Mouse (Mus musculus) small intestine, adult 2 months (tissue): ENCODE measurements at regions not wholly inside any gene's neighbourhood (a gene's known extent, or its start where the extent isn't known, plus 50 kb on each side); places are given as distances from the start of the nearest gene placed in this dataset.

ENCODE experiments used
- H3K27ac ChIP-seq: fragments of 200-500 bp; 2 replicates; pipeline ENCODE4 v1.5.1; 2012; ENCODE audit warnings: low read depth, low read length, control low read depth, inconsistent platforms; ENCODE audit not compliant: insufficient read depth
- H3K27me3 ChIP-seq: fragments of 200-500 bp; 2 replicates; pipeline ENCODE4 v1.6.1; 2012; ENCODE audit warnings: mild to moderate bottlenecking, moderate library complexity, low read length, inconsistent platforms; ENCODE audit not compliant: control insufficient read depth, insufficient read depth
- H3K36me3 ChIP-seq: fragments of 200-500 bp; 2 replicates; pipeline ENCODE4 v1.6.1; 2012; ENCODE audit warnings: mild to moderate bottlenecking, low read length, control low read depth, inconsistent platforms; ENCODE audit not compliant: control insufficient read depth, insufficient read depth
- H3K4me1 ChIP-seq: fragments of 200-500 bp; 2 replicates; pipeline ENCODE4 v1.6.1; 2012; ENCODE audit warnings: low read length, inconsistent platforms, mixed read lengths; ENCODE audit not compliant: control insufficient read depth, insufficient read depth, insufficient read length
- H3K4me3 ChIP-seq: fragments of 200-500 bp; 2 replicates; pipeline ENCODE4 v1.5.1; 2012; ENCODE audit warnings: low read depth, mild to moderate bottlenecking, control low read depth, inconsistent platforms, low read length, moderate library complexity
- CTCF ChIP-seq: fragments of 200-500 bp; IDR thresholded peaks from 2 replicates; pipeline ENCODE4 v1.5.1; 2012; ENCODE audit warnings: low read depth, mild to moderate bottlenecking, control low read depth, inconsistent platforms, low read length, moderate library complexity, mixed read lengths; ENCODE audit not compliant: insufficient replicate concordance, insufficient read length; ENCODE audit errors: extremely low read depth
- POLR2A ChIP-seq: fragments of 200-500 bp; IDR thresholded peaks from 2 replicates; pipeline ENCODE4 v1.6.1; 2012; ENCODE audit warnings: low read depth, mild to moderate bottlenecking, control low read depth, inconsistent platforms, low read length, moderate library complexity
- WGBS: fragments of 180-500 bp; shearing (Covaris S2); methylation state at CpG from one replicate; pipeline ENCODE4 v1.1.7; 2018; 5-methylcytosine and 5-hydroxymethylcytosine counted together

DNA sequence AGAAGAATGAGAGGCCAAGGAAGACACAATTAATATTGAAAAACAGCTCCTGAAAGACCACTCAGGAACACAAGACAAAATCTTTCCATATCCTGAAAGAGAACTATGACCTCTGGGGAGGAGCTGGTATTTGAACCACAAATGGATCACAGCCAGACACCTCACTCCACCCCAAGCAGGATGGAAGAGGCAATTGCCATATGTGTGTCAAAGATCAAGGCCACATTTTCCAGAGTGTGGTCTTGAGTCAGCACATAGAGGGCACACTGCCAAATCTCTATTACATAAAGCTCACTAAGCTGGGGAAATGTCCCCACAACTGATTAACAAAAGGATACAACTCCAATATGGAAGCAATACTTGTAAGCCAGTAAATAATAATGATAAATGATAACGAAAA lies 59.5 kb upstream of the Abcd3 start:
- no peak for TF ChIP-seq POLR2A
- TF ChIP-seq CTCF = no peak
- Histone ChIP-seq H3K4me1 (peaks cover 4% of the 10 kb centered on the region; the same call in 1 of the 2 replicates), H3K27me3 (no peaks in the 10 kb centered on the region), H3K27ac (peak overlapping the region; percentile 90), H3K4me3 (no peak overlapping the region), H3K36me3 (no peaks in the 10 kb centered on the region)
- WGBS = 33% methylated on average over 1 of the region's 1 CpGs

DNA sequence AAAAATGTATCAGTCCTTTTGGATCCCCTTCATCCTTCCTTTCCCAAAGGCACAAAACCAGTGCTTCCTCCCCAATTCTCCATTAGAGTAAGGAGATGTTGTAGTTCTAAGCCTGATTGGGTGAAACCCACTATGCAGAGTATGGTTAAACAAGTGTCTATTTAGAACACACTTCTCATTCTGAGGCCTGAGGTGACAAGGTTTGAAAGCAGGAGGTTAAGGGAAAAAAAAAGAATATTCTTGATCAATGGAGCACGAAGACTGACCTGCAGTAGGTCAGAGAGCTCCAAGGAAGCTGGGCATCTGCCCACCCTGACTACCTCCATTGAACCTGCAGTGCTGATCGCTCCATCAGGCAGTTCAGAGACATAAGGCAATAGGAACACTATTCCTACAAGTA lies 58.5 kb upstream of the Abcd3 start:
- Histone ChIP-seq H3K4me3 (no peak overlapping the region), H3K4me1 (peaks cover 4% of the 10 kb centered on the region; the same call in 1 of the 2 replicates), H3K27ac (no peak overlapping the region), H3K36me3 (no peaks in the 10 kb centered on the region), H3K27me3 (no peaks in the 10 kb centered on the region)
- TF ChIP-seq CTCF (no peak), POLR2A (no peak)
- 97% methylated on average over 2 of the region's 2 CpGs for WGBS

DNA sequence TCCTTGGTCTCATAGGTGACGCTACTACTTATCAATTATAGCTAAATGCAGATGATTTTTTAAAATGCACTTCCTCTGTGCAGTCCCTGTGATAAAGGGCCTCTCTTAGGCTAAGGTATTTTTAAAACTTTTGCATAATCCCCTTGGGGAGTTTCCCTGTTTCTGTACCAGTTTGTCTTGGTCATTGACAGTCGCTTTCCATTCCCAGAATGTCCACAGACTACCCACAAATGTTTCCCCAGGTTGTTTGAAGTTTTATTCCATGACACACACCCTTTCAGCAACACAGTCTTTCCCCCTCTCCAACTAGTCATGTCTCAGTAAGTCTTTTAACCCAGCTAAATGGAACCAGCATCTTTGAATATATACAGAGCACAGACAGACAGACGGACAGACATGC lies 57.6 kb upstream of the Abcd3 start:
- 76% methylated on average over 3 of the region's 3 CpGs for WGBS
- Histone ChIP-seq H3K4me1 (peaks cover 7% of the 10 kb centered on the region; the same call in 1 of the 2 replicates), H3K36me3 (no peaks in the 10 kb centered on the region), H3K4me3 (no peak overlapping the region), H3K27me3 (no peaks in the 10 kb centered on the region), H3K27ac (no peak overlapping the region)
- TF ChIP-seq CTCF (no peak), POLR2A (no peak)

DNA sequence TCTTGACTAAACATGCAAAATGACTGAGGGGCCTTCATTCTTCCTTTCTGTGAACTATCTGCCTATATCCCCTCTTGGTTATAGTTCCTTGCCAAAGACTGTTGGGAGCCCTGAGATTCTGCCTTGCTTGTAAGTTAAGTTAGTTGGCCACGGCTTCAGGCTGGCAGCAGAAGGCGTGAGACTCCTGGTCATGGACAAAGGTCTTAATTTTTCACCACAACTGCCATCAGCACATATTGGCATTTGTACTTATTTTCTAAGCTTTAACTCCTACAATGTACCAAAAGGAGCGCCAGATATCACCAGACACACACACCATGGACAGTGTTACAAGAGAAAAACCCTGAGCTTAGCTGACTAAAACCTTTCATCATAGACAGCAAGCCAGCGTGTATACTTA lies 56.7 kb upstream of the Abcd3 start:
- no peaks in the 10 kb centered on the region for H3K36me3 ChIP-seq
- no peaks in the 10 kb centered on the region for H3K27me3 ChIP-seq
- 81% methylated on average over 4 of the region's 4 CpGs for WGBS
- H3K4me1 ChIP-seq = peaks cover 11% of the 10 kb centered on the region; the same call in 1 of the 2 replicates
- H3K27ac ChIP-seq = no peak overlapping the region
- no peak overlapping the region for H3K4me3 ChIP-seq
- TF ChIP-seq POLR2A (no peak), CTCF (no peak)

DNA sequence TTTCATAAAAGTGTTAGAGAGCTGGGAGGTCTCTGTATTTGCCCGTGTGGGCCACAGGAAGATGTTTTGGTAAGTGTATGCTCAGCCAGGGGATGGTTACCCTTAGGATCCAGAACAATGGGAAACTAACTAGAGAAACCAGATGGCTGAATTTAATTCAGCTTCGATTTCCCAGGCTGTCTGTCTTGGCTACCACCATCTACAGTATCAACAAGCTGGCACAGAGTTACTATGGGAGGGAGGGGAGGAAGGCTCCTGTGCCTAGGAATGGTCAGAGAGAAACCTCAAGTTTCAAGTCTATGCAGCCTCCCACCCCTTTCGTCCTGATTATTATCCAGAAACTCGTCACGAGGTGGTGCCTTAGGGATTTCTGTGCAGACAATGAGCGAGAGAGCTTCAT lies 55.6 kb upstream of the Abcd3 start:
- Histone ChIP-seq H3K36me3 (no peaks in the 10 kb centered on the region), H3K27ac (no peak overlapping the region), H3K4me3 (no peak overlapping the region), H3K27me3 (no peaks in the 10 kb centered on the region), H3K4me1 (peaks cover 11% of the 10 kb centered on the region; the same call in 1 of the 2 replicates)
- TF ChIP-seq POLR2A (no peak), CTCF (no peak)
- 88% methylated on average over 6 of the region's 6 CpGs for WGBS

DNA sequence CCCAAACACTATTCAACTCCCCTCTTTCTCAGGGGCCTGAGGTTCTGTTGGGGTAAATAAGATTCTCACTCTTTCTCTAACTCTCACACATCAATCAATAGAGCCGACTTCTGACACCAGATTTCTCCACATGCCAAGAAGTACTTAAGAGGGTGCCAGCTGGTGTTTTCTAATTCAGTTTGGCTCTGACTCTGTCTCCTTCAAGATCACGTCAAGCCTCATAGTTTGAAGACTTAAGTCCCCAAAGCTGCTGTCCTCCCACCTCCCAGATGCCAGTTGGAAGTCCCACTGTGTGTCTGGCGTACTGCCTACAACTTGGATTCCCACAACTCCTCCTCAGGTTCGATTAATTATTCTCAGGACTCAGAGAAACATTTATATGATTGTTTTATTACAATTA lies 54.6 kb upstream of the Abcd3 start:
- no peaks in the 10 kb centered on the region for H3K36me3 ChIP-seq
- 68% methylated on average over 4 of the region's 4 CpGs for WGBS
- no peaks in the 10 kb centered on the region for H3K27me3 ChIP-seq
- H3K4me3 ChIP-seq = no peak overlapping the region
- TF ChIP-seq CTCF (no peak), POLR2A (no peak)
- H3K27ac ChIP-seq = no peak overlapping the region
- H3K4me1 ChIP-seq = peaks cover 15% of the 10 kb centered on the region; the same call in 1 of the 2 replicates

DNA sequence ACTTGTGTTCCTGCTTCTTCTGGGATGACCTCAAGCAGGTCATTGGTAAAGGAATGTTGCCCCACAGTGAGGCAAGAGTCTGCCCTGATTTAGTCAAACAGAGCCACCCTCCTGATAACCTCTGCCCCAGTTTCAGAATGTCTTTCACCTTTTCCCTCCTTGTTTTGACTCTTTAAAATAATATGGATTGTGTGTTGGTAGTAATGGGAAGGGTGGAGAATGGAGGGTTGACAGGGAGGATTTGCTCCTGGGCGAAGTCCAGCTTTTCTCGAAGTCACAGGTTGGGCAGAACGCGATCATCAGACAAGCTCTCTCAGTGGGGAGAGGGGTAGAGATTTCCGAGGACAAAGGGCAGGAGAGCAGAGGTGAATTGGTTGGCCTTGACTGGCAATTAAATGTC lies 52.2 kb upstream of the Abcd3 start:
- TF ChIP-seq CTCF (no peak), POLR2A (no peak)
- Histone ChIP-seq H3K4me1 (peaks cover 18% of the 10 kb centered on the region; the same call in 1 of the 2 replicates), H3K27ac (peak overlapping the region; percentile 73), H3K27me3 (no peaks in the 10 kb centered on the region), H3K36me3 (no peaks in the 10 kb centered on the region), H3K4me3 (no peak overlapping the region)
- 28% methylated on average over 5 of the region's 5 CpGs for WGBS

DNA sequence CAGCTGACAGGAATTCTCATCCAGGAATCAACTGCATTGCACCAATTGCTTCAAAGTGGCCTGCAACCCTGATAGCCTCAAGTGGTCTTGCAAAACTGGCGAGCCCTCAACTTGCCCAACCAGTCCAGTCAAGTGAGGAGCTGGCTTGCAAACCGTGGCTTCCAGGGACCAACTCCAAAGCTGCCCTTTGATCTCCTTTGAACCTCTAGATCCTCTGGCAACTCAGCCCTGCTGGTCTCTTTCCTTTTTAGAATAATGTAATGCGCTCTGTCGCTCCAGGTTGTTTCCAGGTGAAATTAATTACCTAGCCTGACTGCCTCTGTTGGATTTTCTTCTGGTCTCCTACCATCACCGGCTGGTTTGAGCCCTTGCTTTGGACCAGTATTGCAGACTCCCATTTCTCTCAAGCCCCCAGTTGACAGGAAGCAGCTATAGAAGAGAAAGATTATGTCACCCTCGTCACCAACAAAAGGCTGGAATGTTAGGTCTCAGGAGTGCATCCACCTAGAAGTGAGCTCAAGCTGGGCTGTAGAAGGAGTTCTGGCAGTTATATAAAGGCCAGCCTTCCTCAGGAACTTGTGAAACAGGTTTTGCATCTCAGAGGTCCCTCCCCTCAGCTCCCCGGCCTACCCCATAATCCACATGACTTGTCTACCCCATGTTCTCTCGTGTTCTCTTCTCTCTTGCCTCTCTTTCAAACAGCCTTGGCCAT lies 49.8 kb upstream of the Abcd3 start:
- Histone ChIP-seq H3K36me3 (no peaks in the 10 kb centered on the region), H3K4me1 (peaks cover 15% of the 10 kb centered on the region; the same call in 1 of the 2 replicates), H3K27ac (peak overlapping the region; percentile 60), H3K4me3 (no peak overlapping the region), H3K27me3 (no peaks in the 10 kb centered on the region)
- no peak for TF ChIP-seq POLR2A
- 23% methylated on average over 8 of the region's 8 CpGs for WGBS
